Mouse (Mus musculus): ENCODE data around the gene Fbxo39. TPM values are rescaled to one million over a fixed set of nuclear protein-coding genes. Genes with fewer than 3 reads are reported as not detected.

Gene Fbxo39
- polyA plus RNA-seq, 1 experiment = not detected

DNA sequence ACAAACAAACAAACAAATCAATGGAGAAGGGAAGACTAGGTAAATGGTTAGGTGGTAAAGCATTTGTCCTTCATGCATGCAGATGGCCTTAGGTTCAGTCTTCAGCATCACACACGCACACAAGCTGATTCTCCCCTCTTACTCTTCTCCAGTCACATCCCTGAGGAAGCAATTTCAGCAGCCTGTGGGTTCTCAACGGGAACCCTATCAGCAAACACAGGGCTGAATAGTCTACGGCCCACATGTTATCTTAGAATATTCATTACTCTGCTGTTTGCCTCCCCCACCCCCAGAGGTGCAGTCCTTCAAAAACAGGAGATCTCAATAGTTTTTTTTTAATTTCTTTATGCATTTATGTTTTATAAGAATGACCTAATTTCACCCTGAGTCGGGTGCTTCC lies 3.8 kb upstream of the Fbxo39 start:
- WGBS = 75% methylated on average over 4 of the region's 4 CpGs
- no peaks in the 10 kb centered on the region for H3K4me1 ChIP-seq (ENCODE audit: control insufficient read depth, insufficient read depth, insufficient read length, low read length)
- no peak overlapping the region for H3K27ac ChIP-seq (ENCODE audit: insufficient read depth, low read depth, low read length)
- peaks cover 37% of the 10 kb centered on the region for H3K36me3 ChIP-seq (ENCODE audit: control insufficient read depth, insufficient read depth, low read length)
- no peak for TF ChIP-seq POLR2A (IDR thresholded peaks at IDR 0.05; ENCODE audit: low read depth, low read length)
- no peak for TF ChIP-seq CTCF (IDR thresholded peaks at IDR 0.05; ENCODE audit: extremely low read depth, insufficient read length, insufficient replicate concordance, low read depth, low read length)
- peaks cover 4% of the 10 kb centered on the region; the same call in 1 of the 2 replicates for H3K27me3 ChIP-seq (ENCODE audit: control insufficient read depth, insufficient read depth, low read length)
- no peak overlapping the region for H3K4me3 ChIP-seq (ENCODE audit: low read depth, low read length)

DNA sequence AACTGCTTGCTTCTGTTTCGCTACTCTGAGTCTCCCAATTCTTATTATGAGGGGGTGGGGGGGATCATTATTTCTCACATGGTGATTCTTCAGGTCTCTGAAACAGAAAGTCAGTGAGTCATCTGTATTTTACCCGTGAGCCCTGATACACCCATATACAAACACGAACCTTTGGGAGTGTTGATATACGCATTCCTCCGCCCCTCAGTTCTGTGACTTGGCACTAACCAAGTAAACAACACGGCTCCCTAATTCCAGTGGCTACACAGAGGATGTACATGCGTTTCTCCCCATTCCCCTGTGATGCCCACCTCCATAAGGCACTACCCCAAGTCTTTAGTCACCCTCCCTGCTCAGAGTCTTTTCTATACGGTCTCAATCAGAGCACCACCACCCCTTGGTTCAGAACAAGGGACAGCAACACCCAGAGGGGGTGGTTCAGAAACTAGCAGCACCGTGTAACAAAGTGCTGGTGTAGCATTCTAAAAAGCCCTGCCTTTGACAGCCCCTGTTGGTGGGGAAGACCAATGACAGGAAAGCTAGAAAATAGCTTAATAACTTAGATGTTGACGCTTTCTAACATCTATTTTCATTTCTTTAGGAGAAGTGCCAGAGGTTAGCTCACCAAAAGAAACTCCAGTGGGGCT lies 2.8 kb upstream of the Fbxo39 start:
- Histone ChIP-seq H3K4me1 (ENCODE audit: control insufficient read depth, insufficient read depth, insufficient read length, low read length) (no peaks in the 10 kb centered on the region), H3K36me3 (ENCODE audit: control insufficient read depth, insufficient read depth, low read length) (peaks cover 33% of the 10 kb centered on the region), H3K27ac (ENCODE audit: insufficient read depth, low read depth, low read length) (no peak overlapping the region), H3K27me3 (ENCODE audit: control insufficient read depth, insufficient read depth, low read length) (peaks cover 4% of the 10 kb centered on the region; the same call in 1 of the 2 replicates), H3K4me3 (ENCODE audit: low read depth, low read length) (no peak overlapping the region)
- WGBS = 66% methylated on average over 10 of the region's 10 CpGs
- TF ChIP-seq POLR2A (IDR thresholded peaks at IDR 0.05; ENCODE audit: low read depth, low read length) (no peak), CTCF (IDR thresholded peaks at IDR 0.05; ENCODE audit: extremely low read depth, insufficient read length, insufficient replicate concordance, low read depth, low read length) (no peak)

DNA sequence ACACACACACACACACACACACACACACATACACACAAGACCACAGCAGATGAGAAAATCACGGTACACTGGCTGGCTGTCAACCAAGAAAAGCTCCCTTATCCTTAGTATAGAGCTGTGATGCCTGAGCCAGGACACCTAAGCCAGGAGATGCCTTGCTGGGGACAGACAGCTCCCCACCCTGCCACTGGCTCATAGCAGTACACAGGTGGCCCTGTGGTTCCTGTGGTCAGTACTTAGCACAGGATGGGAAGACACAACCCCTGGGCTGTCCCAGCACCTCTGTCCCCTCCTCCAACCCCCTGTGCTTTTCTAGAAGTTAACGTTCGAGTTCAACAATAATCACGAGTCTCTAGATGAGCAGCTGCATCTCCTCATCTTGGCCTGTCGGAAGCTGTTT lies 3.8 kb downstream of the Fbxo39 start:
- Histone ChIP-seq H3K4me3 (ENCODE audit: low read depth, low read length) (no peak overlapping the region), H3K27me3 (ENCODE audit: control insufficient read depth, insufficient read depth, low read length) (peaks cover 4% of the 10 kb centered on the region; the same call in 1 of the 2 replicates), H3K36me3 (ENCODE audit: control insufficient read depth, insufficient read depth, low read length) (no peaks in the 10 kb centered on the region), H3K27ac (ENCODE audit: insufficient read depth, low read depth, low read length) (no peak overlapping the region), H3K4me1 (ENCODE audit: control insufficient read depth, insufficient read depth, insufficient read length, low read length) (no peaks in the 10 kb centered on the region)
- 69% methylated on average over 5 of the region's 5 CpGs for WGBS
- no peak for TF ChIP-seq POLR2A (IDR thresholded peaks at IDR 0.05; ENCODE audit: low read depth, low read length)
- no peak for TF ChIP-seq CTCF (IDR thresholded peaks at IDR 0.05; ENCODE audit: extremely low read depth, insufficient read length, insufficient replicate concordance, low read depth, low read length)

DNA sequence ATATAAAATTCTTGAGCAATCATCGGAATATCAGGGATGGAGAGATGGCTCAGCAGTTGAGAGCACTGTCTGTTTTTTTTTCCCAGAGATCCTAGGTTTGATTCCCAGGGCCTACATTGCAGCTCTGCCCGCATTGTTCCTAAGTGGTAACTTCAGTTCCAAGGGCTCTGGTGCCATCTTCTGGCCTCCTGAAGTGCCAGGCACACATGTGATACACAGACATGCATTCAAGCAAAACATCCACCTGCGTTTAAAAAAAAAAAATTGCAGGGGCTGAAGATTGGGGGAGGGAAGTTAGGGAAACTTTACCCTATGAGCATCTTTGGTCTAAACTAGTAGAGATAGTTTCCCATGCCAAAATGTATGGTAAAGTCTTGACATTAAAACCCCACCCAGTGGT lies 10.2 kb downstream of the Fbxo39 start:
- Histone ChIP-seq H3K27me3 (ENCODE audit: control insufficient read depth, insufficient read depth, low read length) (no peaks in the 10 kb centered on the region), H3K36me3 (ENCODE audit: control insufficient read depth, insufficient read depth, low read length) (no peaks in the 10 kb centered on the region), H3K4me3 (ENCODE audit: low read depth, low read length) (no peak overlapping the region), H3K27ac (ENCODE audit: insufficient read depth, low read depth, low read length) (no peak overlapping the region), H3K4me1 (ENCODE audit: control insufficient read depth, insufficient read depth, insufficient read length, low read length) (no peaks in the 10 kb centered on the region)
- TF ChIP-seq POLR2A (IDR thresholded peaks at IDR 0.05; ENCODE audit: low read depth, low read length) (no peak), CTCF (IDR thresholded peaks at IDR 0.05; ENCODE audit: extremely low read depth, insufficient read length, insufficient replicate concordance, low read depth, low read length) (peak; percentile 34; the same call in 1 of the 2 replicates)
- 73% methylated on average over 3 of the region's 3 CpGs for WGBS

DNA sequence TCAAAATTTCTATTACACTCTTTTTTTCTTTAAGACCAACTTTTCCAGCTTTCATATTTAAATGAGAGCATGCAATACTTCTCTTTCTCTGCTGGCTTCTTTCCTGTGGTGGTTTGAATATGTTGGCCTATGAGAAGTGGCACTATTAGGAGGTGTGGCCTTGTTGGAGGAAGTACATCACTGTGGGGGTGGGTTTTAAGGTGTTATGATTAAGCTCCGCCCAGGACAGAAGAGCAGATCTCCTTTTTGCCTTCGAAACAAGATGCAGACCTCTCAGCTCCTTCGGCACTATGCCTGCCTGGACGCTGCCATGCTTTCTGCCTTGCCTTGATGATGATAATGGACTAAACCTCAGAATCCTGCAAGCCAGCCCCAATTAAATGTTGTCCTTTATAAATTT lies 11.5 kb downstream of the Fbxo39 start:
- TF ChIP-seq POLR2A (IDR thresholded peaks at IDR 0.05; ENCODE audit: low read depth, low read length) (no peak), CTCF (IDR thresholded peaks at IDR 0.05; ENCODE audit: extremely low read depth, insufficient read length, insufficient replicate concordance, low read depth, low read length) (no peak)
- Histone ChIP-seq H3K4me3 (ENCODE audit: low read depth, low read length) (no peak overlapping the region), H3K36me3 (ENCODE audit: control insufficient read depth, insufficient read depth, low read length) (no peaks in the 10 kb centered on the region), H3K4me1 (ENCODE audit: control insufficient read depth, insufficient read depth, insufficient read length, low read length) (no peaks in the 10 kb centered on the region), H3K27me3 (ENCODE audit: control insufficient read depth, insufficient read depth, low read length) (no peaks in the 10 kb centered on the region), H3K27ac (ENCODE audit: insufficient read depth, low read depth, low read length) (no peak overlapping the region)
- 78% methylated on average over 4 of the region's 4 CpGs for WGBS

GRCm38 (mm10) chr11:72332951-72333667 lies 18.9 kb downstream of the Fbxo39 start:
- Histone ChIP-seq H3K4me3 (ENCODE audit: low read depth, low read length) (no peak overlapping the region), H3K4me1 (ENCODE audit: control insufficient read depth, insufficient read depth, insufficient read length, low read length) (no peaks in the 10 kb centered on the region; the same call in 1 of the 2 replicates), H3K27me3 (ENCODE audit: control insufficient read depth, insufficient read depth, low read length) (no peaks in the 10 kb centered on the region), H3K36me3 (ENCODE audit: control insufficient read depth, insufficient read depth, low read length) (no peaks in the 10 kb centered on the region), H3K27ac (ENCODE audit: insufficient read depth, low read depth, low read length) (no peak overlapping the region)
- TF ChIP-seq POLR2A (IDR thresholded peaks at IDR 0.05; ENCODE audit: low read depth, low read length) (no peak), CTCF (IDR thresholded peaks at IDR 0.05; ENCODE audit: extremely low read depth, insufficient read length, insufficient replicate concordance, low read depth, low read length) (no peak)
- 78% methylated on average over 9 of the region's 9 CpGs for WGBS

- H3K27ac ChIP-seq (ENCODE audit: insufficient read depth, low read depth, low read length) = no peak overlapping the region
- H3K36me3 ChIP-seq (ENCODE audit: control insufficient read depth, insufficient read depth, low read length) = no peaks in the 10 kb centered on the region
- TF ChIP-seq CTCF (IDR thresholded peaks at IDR 0.05; ENCODE audit: extremely low read depth, insufficient read length, insufficient replicate concordance, low read depth, low read length) (no peak), POLR2A (IDR thresholded peaks at IDR 0.05; ENCODE audit: low read depth, low read length) (no peak)
- no peak overlapping the region for H3K4me3 ChIP-seq (ENCODE audit: low read depth, low read length)
- H3K27me3 ChIP-seq (ENCODE audit: control insufficient read depth, insufficient read depth, low read length) = no peaks in the 10 kb centered on the region
- no peaks in the 10 kb centered on the region; the same call in 1 of the 2 replicates for H3K4me1 ChIP-seq (ENCODE audit: control insufficient read depth, insufficient read depth, insufficient read length, low read length)
- WGBS = 82% methylated on average over 4 of the region's 4 CpGs
Observed at GRCm38 (mm10) chr11:72334653-72335052, 20.4 kb downstream of the Fbxo39 start.
